Mouse (Mus musculus): ENCODE results near the gene Zc3h7a. TPM values are rescaled to one million over a fixed set of nuclear protein-coding genes. Genes with fewer than 3 reads are reported as not detected.
A peak's percentile ranks its signal among the peaks of the same experiment; 100 is the strongest.
"Not testable (repeated sequence)": the region's sequence is repeated elsewhere in the genome, so short reads cannot be mapped to it uniquely, and the experiment has no call there.

Gene Zc3h7a
- total RNA-seq, 2 experiments from 2014 or later: 47.8 to 70.3 TPM

GRCm38 (mm10) chr16:11164695-11165255, 11.4 kb downstream of the Zc3h7a start:
- intact Hi-C loops (cut with DNase I): no loop called here
- DNase-seq (ENCODE audit: low spot score in 2 of 2): no peak

- intact Hi-C loops (cut with DNase I); DNase-seq (ENCODE audit: low spot score in 2 of 2): not testable (repeated sequence)
These were observed 18.5 kb downstream of the Zc3h7a start for GRCm38 (mm10) chr16:11157721-11158120.

- no peak for DNase-seq (ENCODE audit: low spot score in 2 of 2)
- intact Hi-C loops (cut with DNase I): no loop called here
These were observed 21.7 kb downstream of the Zc3h7a start for GRCm38 (mm10) chr16:11154500-11154899.

GRCm38 (mm10) chr16:11143706-11144483, 32.3 kb downstream of the Zc3h7a start:
- DNase-seq (ENCODE audit: low spot score in 2 of 2): peak; percentile 100
- intact Hi-C loops (cut with DNase I): loop anchor here (10.0 kb wide), 1 partner anchor 271 kb away; no protein-coding TSS in a partner anchor

GRCm38 (mm10) chr16:11134348-11135344, 41.5 kb downstream of the Zc3h7a start, which contains the start of gene Txndc11:
Txndc11 (minus strand) TSS chr16:11134650.
- intact Hi-C loops (cut with DNase I): loop anchor here (2.0 kb wide), 2 partner anchors 40 to 68 kb away; partner anchors contain the start of gene Litaf

GRCm38 (mm10) chr16:11133476-11134347, 42.5 kb downstream of the Zc3h7a start:
- intact Hi-C loops (cut with DNase I): loop anchor here (2.0 kb wide), 2 partner anchors 41 to 67 kb away; partner anchors contain the start of gene Litaf
- DNase-seq (ENCODE audit: low spot score in 2 of 2): peak in 1 of 2 experiments; percentile 15

More at GRCm38 (mm10) chr16:11134348-11135344, 41.5 kb downstream of the Zc3h7a start, which contains the start of gene Txndc11:
- peak; percentile 100 for DNase-seq (ENCODE audit: low spot score in 2 of 2)

GRCm38 (mm10) chr16:11132839-11133238, 43.4 kb downstream of the Zc3h7a start:
- DNase-seq (ENCODE audit: low spot score in 2 of 2): no peak
- intact Hi-C loops (cut with DNase I): no loop called here

GRCm38 (mm10) chr16:11128301-11128700, 47.9 kb downstream of the Zc3h7a start:
- intact Hi-C loops (cut with DNase I): no loop called here
- no peak for DNase-seq (ENCODE audit: low spot score in 2 of 2)

- DNase-seq (ENCODE audit: low spot score in 2 of 2): no peak
- intact Hi-C loops (cut with DNase I): no loop called here
These were observed 50.8 kb downstream of the Zc3h7a start for GRCm38 (mm10) chr16:11125371-11125770.

GRCm38 (mm10) chr16:11124110-11124509, 52.1 kb downstream of the Zc3h7a start:
- no peak for DNase-seq (ENCODE audit: low spot score in 2 of 2)
- intact Hi-C loops (cut with DNase I): no loop called here

- intact Hi-C loops (cut with DNase I): no loop called here
These were observed 53.6 kb downstream of the Zc3h7a start for GRCm38 (mm10) chr16:11122625-11123024.

GRCm38 (mm10) chr16:11109198-11109740, 66.9 kb downstream of the Zc3h7a start:
- DNase-seq (ENCODE audit: low spot score in 2 of 2): peak in 1 of 2 experiments; percentile 42
- intact Hi-C loops (cut with DNase I): loop anchor here (1.0 to 2.0 kb wide), 2 partner anchors 73 to 236 kb away; no protein-coding TSS in a partner anchor

More at GRCm38 (mm10) chr16:11122625-11123024, 53.6 kb downstream of the Zc3h7a start:
- no peak for DNase-seq (ENCODE audit: low spot score in 2 of 2)

GRCm38 (mm10) chr16:11104905-11105304, 71.3 kb downstream of the Zc3h7a start:
- intact Hi-C loops (cut with DNase I): no loop called here
- no peak for DNase-seq (ENCODE audit: low spot score in 2 of 2)

- DNase-seq (ENCODE audit: low spot score in 2 of 2): no peak
- intact Hi-C loops (cut with DNase I): no loop called here
These were observed 78.9 kb downstream of the Zc3h7a start for GRCm38 (mm10) chr16:11097301-11097700.

- no peak for DNase-seq (ENCODE audit: low spot score in 2 of 2)
- intact Hi-C loops (cut with DNase I): loop anchor here (2.0 kb wide), 1 partner anchor 27 kb away; the partner anchor contains the start of gene Litaf
These were observed 82.3 kb downstream of the Zc3h7a start for GRCm38 (mm10) chr16:11093717-11094386.

- DNase-seq (ENCODE audit: low spot score in 2 of 2): peak in 1 of 2 experiments; percentile 91
- intact Hi-C loops (cut with DNase I): loop anchor here (2.0 kb wide), 1 partner anchor 26 kb away; the partner anchor contains the start of gene Litaf
These were observed 83.7 kb downstream of the Zc3h7a start for GRCm38 (mm10) chr16:11092523-11092922.

GRCm38 (mm10) chr16:11092061-11092460, 84.1 kb downstream of the Zc3h7a start:
- intact Hi-C loops (cut with DNase I): loop anchor here (2.0 kb wide), 1 partner anchor 25 kb away; the partner anchor contains the start of gene Litaf
- DNase-seq (ENCODE audit: low spot score in 2 of 2): no peak

All from left cerebral cortex, postnatal 25 days (tissue).